Mouse (Mus musculus) layer of hippocampus, adult 2 months (tissue): ENCODE results near the gene Gpx6. TPM values are rescaled to one million over a fixed set of nuclear protein-coding genes. Genes with fewer than 3 reads are reported as not detected.

Experiments used
- DNase-seq, 2 experiments: peaks; one replicate each; pipeline ENCODE4 v3.0.0; 2022; ENCODE audit warnings: low spot score in 2 of 2
- H3K27ac ChIP-seq: fragments of 200-600 bp; 2 replicates; pipeline ENCODE4 v1.8.1; 2022
- H3K4me3 ChIP-seq: fragments of 200-600 bp; 2 replicates; pipeline ENCODE4 v1.8.1; 2022; ENCODE audit warnings: mild to moderate bottlenecking
- CTCF ChIP-seq: fragments of 200-600 bp; conservative IDR thresholded peaks from 2 replicates; pipeline ENCODE4 v1.8.1; 2022; ENCODE audit warnings: antibody characterized with exemption, mild to moderate bottlenecking, moderate library complexity
- total RNA-seq, 2 experiments: library from RNA; stranded (reverse); gene quantifications; 2 replicates each; pipeline ENCODE4 v1.2.3; 2021

Gpx6 gene
- total RNA-seq, 2 experiments from 2014 or later, result not detected

DNA sequence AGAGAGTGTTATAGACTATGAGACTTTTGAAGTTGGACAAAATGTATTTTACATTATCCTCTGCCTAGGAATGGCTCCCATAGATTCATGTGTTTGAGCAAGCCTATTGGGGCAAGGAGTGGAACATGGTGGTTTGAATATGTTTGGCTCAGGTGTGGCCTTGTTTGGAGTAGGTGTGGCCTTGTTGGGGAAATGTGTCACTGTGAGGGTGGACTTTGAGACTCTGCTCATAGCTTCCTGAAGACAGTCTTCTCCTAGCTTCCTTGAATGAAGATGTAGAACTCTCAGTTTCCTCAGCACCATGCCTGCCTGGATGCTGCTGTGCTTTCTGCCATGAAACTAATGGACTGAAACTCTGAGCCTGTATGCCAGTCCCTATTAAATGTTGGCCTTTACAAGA lies 38.7 kb downstream of the Gpx6 start:
- TF ChIP-seq CTCF, result no peak
- DNase-seq, result no peak
- no peak overlapping the region for H3K27ac ChIP-seq
- H3K4me3 ChIP-seq, result no peak overlapping the region

DNA sequence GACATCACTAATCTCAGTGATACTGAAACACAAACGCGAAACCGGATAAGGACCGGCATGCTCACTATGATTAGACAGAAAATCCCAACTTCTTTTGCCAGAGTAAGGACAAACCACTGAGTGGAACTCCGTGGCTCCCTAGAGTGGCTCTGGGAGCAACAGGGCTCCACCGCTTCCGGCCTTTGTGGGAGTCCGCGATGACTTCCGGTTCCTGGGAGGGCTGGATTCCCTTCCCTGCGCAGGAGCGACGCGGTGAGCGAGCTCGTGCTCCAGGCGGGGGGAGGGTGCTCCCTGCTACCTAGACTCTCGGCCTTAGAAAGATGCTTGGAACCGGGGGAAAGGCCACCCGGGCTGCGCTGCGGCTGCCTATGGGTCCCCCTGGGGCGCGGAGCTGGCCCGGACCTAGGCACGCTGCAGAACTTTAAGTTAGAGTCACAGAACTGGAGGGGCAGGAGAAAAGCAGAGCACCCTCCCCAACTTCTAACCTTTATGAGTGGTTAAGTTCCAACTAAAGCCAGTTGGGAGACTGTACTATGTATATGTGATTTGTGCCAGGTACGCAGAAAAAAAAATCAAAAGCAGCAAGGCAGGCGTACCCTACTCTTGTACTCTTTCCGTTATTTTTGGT lies 50.8 kb downstream of the Gpx6 start, which contains the start of gene Zscan12:
Zscan12 (plus strand) TSS at position 200 of the 628 bp plus-strand sequence.
- Histone ChIP-seq H3K27ac (peak within 1 kb of the TSS; percentile 87), H3K4me3 (peak within 1 kb of the TSS; percentile 100)
- peak; percentile 90 to 94 for DNase-seq
- TF ChIP-seq CTCF, result no peak

DNA sequence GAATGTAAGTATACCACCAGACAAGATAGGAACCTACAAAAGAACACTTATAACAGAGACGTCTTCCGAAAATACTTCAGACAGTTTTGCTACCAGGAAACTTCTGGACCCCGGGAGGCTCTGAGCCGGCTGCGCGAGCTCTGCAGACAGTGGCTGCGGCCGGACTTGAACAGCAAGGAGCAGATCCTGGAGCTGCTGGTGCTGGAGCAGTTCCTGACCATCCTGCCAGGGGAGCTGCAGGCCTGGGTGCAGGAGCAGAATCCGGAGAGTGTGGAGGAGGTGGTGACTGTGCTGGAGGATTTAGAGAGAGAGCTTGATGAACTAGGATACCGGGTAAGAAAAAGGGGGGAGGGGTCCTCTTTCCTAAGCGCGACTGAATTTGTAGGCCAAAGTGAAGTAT lies 51.8 kb downstream of the Gpx6 start:
- peak overlapping the region; percentile 100 for H3K4me3 ChIP-seq
- DNase-seq, result no peak
- TF ChIP-seq CTCF, result no peak
- no peak overlapping the region for H3K27ac ChIP-seq

DNA sequence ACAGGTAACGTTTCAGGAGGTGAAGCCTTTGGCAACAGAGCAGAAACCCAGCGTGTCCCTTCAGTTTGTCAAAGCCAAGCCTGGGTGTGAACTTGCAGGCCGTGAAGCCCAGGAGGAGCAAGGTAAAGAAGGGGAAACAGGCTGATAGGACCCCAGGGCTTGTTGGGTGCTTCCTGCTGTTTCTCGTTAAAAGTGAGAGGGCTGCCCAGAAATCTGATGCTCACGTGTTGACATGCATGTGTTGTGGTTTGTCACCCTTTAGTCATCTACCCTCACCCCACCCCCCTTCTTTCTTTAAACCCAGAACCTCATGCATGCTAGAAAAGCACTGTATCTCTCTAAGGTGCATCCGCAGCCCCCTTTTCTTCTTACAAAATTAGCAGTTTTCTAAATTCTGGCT lies 54.7 kb downstream of the Gpx6 start:
- Histone ChIP-seq H3K27ac (no peak overlapping the region), H3K4me3 (no peak overlapping the region)
- no peak for DNase-seq
- no peak for TF ChIP-seq CTCF

Other genes with a start within 250 kb of the Gpx6 start
- not detected for gene Olfr1370, start 237.2 kb upstream of the Gpx6 start, total RNA-seq
- not detected for gene Olfr1369-ps1, start 200.6 kb upstream of the Gpx6 start, total RNA-seq
- gene Olfr263, start 182.5 kb upstream of the Gpx6 start, total RNA-seq, result not detected
- not detected for gene Olfr1368, start 166.3 kb upstream of the Gpx6 start, total RNA-seq
- 10 to 100 TPM; 38.7 to 39.9 TPM for gene Trim27, start 132.7 kb upstream of the Gpx6 start, total RNA-seq
- not detected for gene Gpx5, start 19.4 kb upstream of the Gpx6 start, total RNA-seq
- not detected for gene Olfr1367, start 34.8 kb downstream of the Gpx6 start, total RNA-seq
- gene Zscan12, start 50.7 kb downstream of the Gpx6 start, total RNA-seq, result 1 to 10 TPM; 9.4 to 10.0 TPM
- 10 to 100 TPM; 36.0 to 43.5 TPM for gene Zkscan3, start 90.6 kb downstream of the Gpx6 start, total RNA-seq
- 1 to 10 TPM; 1.1 to 1.6 TPM for gene Pgbd1, start 128.9 kb downstream of the Gpx6 start, total RNA-seq
- gene Zscan26, start 141.6 kb downstream of the Gpx6 start, total RNA-seq, result 10 to 100 TPM; 55.4 to 55.9 TPM
- under 1 TPM; 0.56 to 0.92 TPM for gene Nkapl, start 156.4 kb downstream of the Gpx6 start, total RNA-seq
- gene Zkscan4, start 166.8 kb downstream of the Gpx6 start, total RNA-seq, result 1 to 10 TPM; 6.5 TPM
- gene Gm10065, start 167.3 kb downstream of the Gpx6 start, total RNA-seq, result not detected
- gene AK157302, start 183.1 kb downstream of the Gpx6 start, total RNA-seq, result 10 to 100 TPM; 19.4 to 21.2 TPM
- 10 to 100 TPM; 59.2 to 60.9 TPM for gene Gm11273, start 189.3 kb downstream of the Gpx6 start, total RNA-seq
- gene Zkscan8, start 219.0 kb downstream of the Gpx6 start, total RNA-seq, result 10 to 100 TPM; 20.2 to 23.4 TPM
- not detected for gene Olfr1366, start 230.7 kb downstream of the Gpx6 start, total RNA-seq
- gene Olfr1535, start 247.8 kb downstream of the Gpx6 start, total RNA-seq, result not detected